Mouse (Mus musculus) neutrophil, adult 59 days (primary cell): ENCODE results near the gene Gcnt1. TPM values are rescaled to one million over a fixed set of nuclear protein-coding genes. Genes with fewer than 3 reads are reported as not detected.

Source experiments
- total RNA-seq, 2 experiments: library from RNA; stranded (reverse); gene quantifications; 1 replicate in 1 of 2; 2 replicates in 1 of 2; pipeline ENCODE4 v1.2.4; 2023

The Gcnt1 gene
- total RNA-seq, result 10 to 100 TPM; 51.5 to 54.9 TPM

DNA sequence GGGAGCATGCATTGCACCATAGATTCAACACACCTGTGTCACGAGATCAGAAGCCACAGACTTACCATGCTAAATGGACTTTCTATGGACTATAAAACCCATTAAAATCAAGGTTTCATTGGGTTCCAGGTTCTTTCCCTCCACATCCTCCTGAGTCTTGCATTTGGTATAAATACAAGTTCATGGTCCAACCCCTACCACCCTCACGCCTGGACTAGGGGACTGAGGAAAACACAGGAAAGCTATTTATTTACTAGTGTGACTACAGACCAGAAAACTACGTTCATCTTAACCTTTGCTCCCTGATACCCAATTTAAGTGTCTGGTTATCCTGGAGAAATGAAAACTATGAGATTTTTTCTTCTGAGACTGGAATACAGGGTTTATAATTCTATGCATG is at the start of gene Gcnt1:
Gene Gcnt1 (minus strand): TSS at position 144 of the 400 bp plus-strand sequence.

DNA sequence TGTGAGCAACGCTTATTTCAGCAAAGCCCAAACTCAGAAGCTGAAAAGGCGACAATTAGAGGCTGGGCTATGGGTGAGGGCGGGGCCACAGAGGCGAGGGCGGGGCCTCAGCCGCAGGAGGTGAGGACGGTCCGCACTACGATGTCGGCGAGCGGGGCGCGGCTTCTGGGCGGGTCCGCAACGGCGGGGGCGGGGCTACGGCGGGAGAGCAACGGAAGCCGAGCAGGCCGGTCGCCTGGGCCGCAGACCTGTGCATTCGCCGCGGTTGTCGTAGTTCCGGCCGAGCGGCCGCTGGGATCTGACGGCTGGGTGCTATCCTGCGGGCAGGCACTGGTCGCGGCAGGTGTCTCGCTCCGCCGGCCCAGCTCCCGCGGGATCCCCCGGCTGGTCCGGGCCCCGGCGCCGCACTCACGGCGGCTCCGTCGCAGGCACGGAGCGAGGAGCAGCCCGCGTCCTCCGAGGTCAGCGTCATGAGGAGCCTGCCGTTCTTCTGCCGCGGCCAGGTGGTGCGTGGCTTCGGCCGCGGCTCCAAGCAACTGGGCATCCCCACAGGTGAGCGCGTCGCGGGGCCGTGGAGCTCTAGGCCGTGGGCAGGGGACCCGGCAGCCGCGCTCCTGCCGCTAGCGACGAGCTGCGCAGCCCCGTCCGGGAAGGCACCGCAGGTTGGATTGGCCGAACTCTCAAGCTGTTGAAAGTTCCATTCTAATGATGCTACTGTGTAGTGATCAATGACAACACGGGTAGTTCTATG is 21.4 kb upstream of the Gcnt1 start, which contains the start of gene Rfk:
Gene Rfk (plus strand): TSS at position 203 of the 751 bp plus-strand sequence.

Other genes starting within 250 kb of the Gcnt1 start
- 10 to 100 TPM; 19.5 to 22.1 TPM for gene Rfk, start 21.2 kb upstream of the Gcnt1 start, total RNA-seq